Mouse (Mus musculus) cerebellum, adult 9-10 months (tissue): Measurements from ENCODE around the gene Zfp644.
"Not testable (repeated sequence)": the region's sequence is repeated elsewhere in the genome, so short reads cannot be mapped to it uniquely, and the experiment has no call there.

Experiments
- DNase-seq: peaks from one replicate; pipeline ENCODE4 v3.0.0; 2022

Gene Zfp644

GRCm38 (mm10) chr5:106696396-106697337, at the start of gene Zfp644:
Gene Zfp644, minus strand, starts transcription at chr5:106697287.
- DNase-seq, result peak; percentile 89

GRCm38 (mm10) chr5:106739716-106740115, 42.6 kb upstream of the Zfp644 start:
- no peak for DNase-seq

GRCm38 (mm10) chr5:106723487-106723886, 26.4 kb upstream of the Zfp644 start:
- no peak for DNase-seq

GRCm38 (mm10) chr5:106722771-106723170, 25.7 kb upstream of the Zfp644 start:
- no peak for DNase-seq

GRCm38 (mm10) chr5:106711870-106712277, 14.8 kb upstream of the Zfp644 start:
- no peak for DNase-seq

GRCm38 (mm10) chr5:106711220-106711726, 14.2 kb upstream of the Zfp644 start:
- DNase-seq, result no peak

GRCm38 (mm10) chr5:106710611-106711010, 13.5 kb upstream of the Zfp644 start:
- no peak for DNase-seq

GRCm38 (mm10) chr5:106710085-106710409, 13.0 kb upstream of the Zfp644 start:
- no peak for DNase-seq

GRCm38 (mm10) chr5:106709388-106710084, 12.4 kb upstream of the Zfp644 start:
- no peak for DNase-seq

GRCm38 (mm10) chr5:106706363-106706762, 9.3 kb upstream of the Zfp644 start:
- DNase-seq, result no peak

GRCm38 (mm10) chr5:106705162-106705561, 8.1 kb upstream of the Zfp644 start:
- no peak for DNase-seq

- peak; percentile 61 for DNase-seq
Measured at GRCm38 (mm10) chr5:106695681-106696395, 1.2 kb downstream of the Zfp644 start.

- DNase-seq, result no peak
Measured at GRCm38 (mm10) chr5:106695141-106695540, 1.9 kb downstream of the Zfp644 start.

- DNase-seq, result no peak
Measured at GRCm38 (mm10) chr5:106694683-106695082, 2.4 kb downstream of the Zfp644 start.

GRCm38 (mm10) chr5:106693034-106693433, 4.1 kb downstream of the Zfp644 start:
- no peak for DNase-seq

- no peak for DNase-seq
Measured at GRCm38 (mm10) chr5:106680636-106681458, 16.2 kb downstream of the Zfp644 start.

GRCm38 (mm10) chr5:106679659-106680058, 17.4 kb downstream of the Zfp644 start:
- no peak for DNase-seq

GRCm38 (mm10) chr5:106678823-106679222, 18.3 kb downstream of the Zfp644 start:
- not testable (repeated sequence) for DNase-seq

- no peak for DNase-seq
Measured at GRCm38 (mm10) chr5:106676784-106677183, 20.3 kb downstream of the Zfp644 start.

- DNase-seq, result no peak
Measured at GRCm38 (mm10) chr5:106672597-106672996, 24.5 kb downstream of the Zfp644 start.

- DNase-seq, result no peak
Measured at GRCm38 (mm10) chr5:106671893-106672292, 25.2 kb downstream of the Zfp644 start.

- no peak for DNase-seq
Measured at GRCm38 (mm10) chr5:106664910-106665309, 32.2 kb downstream of the Zfp644 start.
